Mouse (Mus musculus): ENCODE measurements around the gene Bnc1. TPM values are rescaled to one million over a fixed set of nuclear protein-coding genes. Genes with fewer than 3 reads are reported as not detected.
A peak's percentile ranks its signal among the peaks of the same experiment; 100 is the strongest.

Gene Bnc1
- polyA plus RNA-seq, 1 experiment = not detected

- H3K27ac ChIP-seq (ENCODE audit: control insufficient read depth, insufficient read depth, low read depth, low read length, poor library complexity) = no peak within 1 kb of the TSS
- 2% methylated on average over 63 of the region's 63 CpGs for WGBS
- peak within 1 kb of the TSS; percentile 20 for H3K4me3 ChIP-seq (replicated peaks; ENCODE audit: control insufficient read depth, low read depth, low read length)
These were observed 57.8 kb downstream of the Bnc1 start, which contains the start of gene Hdgfl3 for GRCm38 (mm10) chr7:81934267-81934745. TSS of gene Hdgfl3 (minus strand) at chr7:81934473.

GRCm38 (mm10) chr7:81933601-81934266 lies 58.4 kb downstream of the Bnc1 start:
- Histone ChIP-seq H3K27ac (ENCODE audit: control insufficient read depth, insufficient read depth, low read depth, low read length, poor library complexity) (no peak overlapping the region), H3K4me1 (ENCODE audit: control insufficient read depth, insufficient read depth, low read length) (no peaks in the 10 kb centered on the region), H3K4me3 (replicated peaks; ENCODE audit: control insufficient read depth, low read depth, low read length) (peak overlapping the region; percentile 20)
- under 1% methylated on average over 103 of the region's 103 CpGs for WGBS
- TF ChIP-seq CTCF (IDR thresholded peaks at IDR 0.05; ENCODE audit: control insufficient read depth, insufficient read depth, low read length) (no peak), POLR2A (IDR thresholded peaks at IDR 0.05; ENCODE audit: borderline replicate concordance, control insufficient read depth, low read depth, low read length) (no peak)

More at GRCm38 (mm10) chr7:81934267-81934745, 57.8 kb downstream of the Bnc1 start, which contains the start of gene Hdgfl3:
- TF ChIP-seq CTCF (IDR thresholded peaks at IDR 0.05; ENCODE audit: control insufficient read depth, insufficient read depth, low read length) (no peak), POLR2A (IDR thresholded peaks at IDR 0.05; ENCODE audit: borderline replicate concordance, control insufficient read depth, low read depth, low read length) (no peak)
- no peaks in the 10 kb centered on the region for H3K4me1 ChIP-seq (ENCODE audit: control insufficient read depth, insufficient read depth, low read length)

- no peak for TF ChIP-seq CTCF (IDR thresholded peaks at IDR 0.05; ENCODE audit: control insufficient read depth, insufficient read depth, low read length)
- TF ChIP-seq POLR2A (IDR thresholded peaks at IDR 0.05; ENCODE audit: borderline replicate concordance, control insufficient read depth, low read depth, low read length) = no peak
- Histone ChIP-seq H3K4me3 (replicated peaks; ENCODE audit: control insufficient read depth, low read depth, low read length) (peak overlapping the region; percentile 9), H3K4me1 (ENCODE audit: control insufficient read depth, insufficient read depth, low read length) (no peaks in the 10 kb centered on the region), H3K27ac (ENCODE audit: control insufficient read depth, insufficient read depth, low read depth, low read length, poor library complexity) (no peak overlapping the region)
- WGBS = 7% methylated on average over 23 of the region's 23 CpGs
These were observed 59.0 kb downstream of the Bnc1 start for GRCm38 (mm10) chr7:81933061-81933600.

GRCm38 (mm10) chr7:81932521-81933045 lies 59.5 kb downstream of the Bnc1 start:
- WGBS = 38% methylated on average over 5 of the region's 5 CpGs
- TF ChIP-seq POLR2A (IDR thresholded peaks at IDR 0.05; ENCODE audit: borderline replicate concordance, control insufficient read depth, low read depth, low read length) (no peak), CTCF (IDR thresholded peaks at IDR 0.05; ENCODE audit: control insufficient read depth, insufficient read depth, low read length) (no peak)
- Histone ChIP-seq H3K27ac (ENCODE audit: control insufficient read depth, insufficient read depth, low read depth, low read length, poor library complexity) (no peak overlapping the region), H3K4me1 (ENCODE audit: control insufficient read depth, insufficient read depth, low read length) (no peaks in the 10 kb centered on the region), H3K4me3 (replicated peaks; ENCODE audit: control insufficient read depth, low read depth, low read length) (no peak overlapping the region)

GRCm38 (mm10) chr7:81928998-81929397 lies 63.1 kb downstream of the Bnc1 start:
- 48% methylated on average over 7 of the region's 7 CpGs for WGBS
- H3K4me3 ChIP-seq (replicated peaks; ENCODE audit: control insufficient read depth, low read depth, low read length) = no peak overlapping the region
- no peak overlapping the region for H3K27ac ChIP-seq (ENCODE audit: control insufficient read depth, insufficient read depth, low read depth, low read length, poor library complexity)
- no peaks in the 10 kb centered on the region for H3K4me1 ChIP-seq (ENCODE audit: control insufficient read depth, insufficient read depth, low read length)
- no peak for TF ChIP-seq CTCF (IDR thresholded peaks at IDR 0.05; ENCODE audit: control insufficient read depth, insufficient read depth, low read length)

- H3K4me1 ChIP-seq (ENCODE audit: control insufficient read depth, insufficient read depth, low read length) = no peaks in the 10 kb centered on the region
- no peak overlapping the region for H3K27ac ChIP-seq (ENCODE audit: control insufficient read depth, insufficient read depth, low read depth, low read length, poor library complexity)
- 5% methylated on average over 1 of the region's 1 CpGs for WGBS
- TF ChIP-seq CTCF (IDR thresholded peaks at IDR 0.05; ENCODE audit: control insufficient read depth, insufficient read depth, low read length) = no peak
- no peak overlapping the region for H3K4me3 ChIP-seq (replicated peaks; ENCODE audit: control insufficient read depth, low read depth, low read length)
These were observed 70.6 kb downstream of the Bnc1 start for GRCm38 (mm10) chr7:81921379-81921952.

GRCm38 (mm10) chr7:81920314-81920713 lies 71.8 kb downstream of the Bnc1 start:
- 65% methylated on average over 4 of the region's 4 CpGs for whole genome bisulfite sequencing
- no peak overlapping the region for H3K4me3 ChIP-seq (replicated peaks; ENCODE audit: control insufficient read depth, low read depth, low read length)
- no peak overlapping the region for H3K27ac ChIP-seq (ENCODE audit: control insufficient read depth, insufficient read depth, low read depth, low read length, poor library complexity)
- TF ChIP-seq POLR2A (IDR thresholded peaks at IDR 0.05; ENCODE audit: borderline replicate concordance, control insufficient read depth, low read depth, low read length) = no peak
- H3K4me1 ChIP-seq (ENCODE audit: control insufficient read depth, insufficient read depth, low read length) = no peaks in the 10 kb centered on the region

- Histone ChIP-seq H3K4me3 (replicated peaks; ENCODE audit: control insufficient read depth, low read depth, low read length) (no peak overlapping the region), H3K27ac (ENCODE audit: control insufficient read depth, insufficient read depth, low read depth, low read length, poor library complexity) (no peak overlapping the region), H3K4me1 (ENCODE audit: control insufficient read depth, insufficient read depth, low read length) (no peaks in the 10 kb centered on the region)
- TF ChIP-seq CTCF (IDR thresholded peaks at IDR 0.05; ENCODE audit: control insufficient read depth, insufficient read depth, low read length) = no peak
- TF ChIP-seq POLR2A (IDR thresholded peaks at IDR 0.05; ENCODE audit: borderline replicate concordance, control insufficient read depth, low read depth, low read length) = no peak
- WGBS = 82% methylated on average over 5 of the region's 5 CpGs
These were observed 73.8 kb downstream of the Bnc1 start for GRCm38 (mm10) chr7:81918316-81918715.

Other genes starting within 250 kb of the Bnc1 start
- 13.7 and 20.9 TPM in 2 replicates for gene Ramac, start 229.4 kb downstream of the Bnc1 start, polyA plus RNA-seq (2011; ENCODE audit: insufficient read depth, insufficient read length, low replicate concordance, missing spikeins)
- gene 3110040N11Rik, start 202.8 kb downstream of the Bnc1 start, polyA plus RNA-seq (2011; ENCODE audit: insufficient read depth, insufficient read length, low replicate concordance, missing spikeins) = 12.1 and 13.9 TPM in 2 replicates
- 20.6 and 37.0 TPM in 2 replicates for gene Btbd1, start 162.9 kb downstream of the Bnc1 start, polyA plus RNA-seq (2011; ENCODE audit: insufficient read depth, insufficient read length, low replicate concordance, missing spikeins)
- not detected in 2 replicates for gene Gm10160, start 136.5 kb downstream of the Bnc1 start, polyA plus RNA-seq (2011; ENCODE audit: insufficient read depth, insufficient read length, low replicate concordance, missing spikeins)
- gene Tm6sf1, start 133.3 kb downstream of the Bnc1 start, polyA plus RNA-seq (2011; ENCODE audit: insufficient read depth, insufficient read length, low replicate concordance, missing spikeins) = 13.0 and 46.2 TPM in 2 replicates
- gene Hdgfl3, start 57.8 kb downstream of the Bnc1 start, polyA plus RNA-seq (2011; ENCODE audit: insufficient read depth, insufficient read length, low replicate concordance, missing spikeins) = 1.1 and 1.4 TPM in 2 replicates
- gene Sh3gl3, start 181.5 kb upstream of the Bnc1 start, polyA plus RNA-seq (2011; ENCODE audit: insufficient read depth, insufficient read length, low replicate concordance, missing spikeins) = 3.0 TPM in 1 of 2 replicates, not detected in the other

Data from bone marrow, adult 2 months (tissue).